Mouse (Mus musculus) stomach, embryonic 14.5 days (tissue): ENCODE results near the gene Rufy3. TPM values are rescaled to one million over a fixed set of nuclear protein-coding genes. Genes with fewer than 3 reads are reported as not detected.

Source experiments
- ATAC-seq: fragments of 200-750 bp; cut with Nextera tagmentation; 2 replicates; pipeline ENCODE4 v1.8.0; 2017; ENCODE audit warnings: low read depth, moderate TSS enrichment; ENCODE audit not compliant: insufficient number of reproducible peaks, insufficient read depth, low FRiP score
- H3K27ac ChIP-seq: fragments of 300-500 bp; sonication (generic); 2 replicates; pipeline ENCODE4 v1.5.1; 2014; ENCODE audit warnings: mild to moderate bottlenecking, low read length, moderate library complexity, mixed read lengths
- H3K27me3 ChIP-seq: fragments of 300-500 bp; sonication (generic); 2 replicates; pipeline ENCODE4 v1.6.1; 2014; ENCODE audit warnings: low read length, control low read depth, mixed read lengths; ENCODE audit not compliant: control insufficient read depth, insufficient read depth
- H3K36me3 ChIP-seq: fragments of 300-500 bp; sonication (generic); 2 replicates; pipeline ENCODE4 v1.6.1; 2014; ENCODE audit warnings: mild to moderate bottlenecking, control low read depth, low read length, moderate library complexity, mixed read lengths; ENCODE audit not compliant: control insufficient read depth, insufficient read depth
- H3K4me1 ChIP-seq: fragments of 300-500 bp; sonication (generic); 2 replicates; pipeline ENCODE4 v1.6.1; 2014; ENCODE audit warnings: low read length, control low read depth, mixed read lengths; ENCODE audit not compliant: control insufficient read depth, insufficient read depth
- H3K4me2 ChIP-seq: fragments of 300-500 bp; sonication (generic); replicated peaks from 2 replicates; pipeline ENCODE4 v1.6.1; 2014; ENCODE audit warnings: low read depth, low read length, control low read depth
- H3K4me3 ChIP-seq: fragments of 300-500 bp; sonication (generic); 2 replicates; pipeline ENCODE4 v1.5.1; 2014; ENCODE audit warnings: low read depth, low read length, control low read depth
- H3K9ac ChIP-seq: fragments of 300-500 bp; sonication (generic); replicated peaks from 2 replicates; pipeline ENCODE4 v1.6.1; 2014; ENCODE audit warnings: low read depth, mild to moderate bottlenecking, control low read depth, low read length, moderate library complexity, mixed read lengths
- H3K9me3 ChIP-seq: fragments of 300-500 bp; sonication (generic); 2 replicates; pipeline ENCODE4 v1.6.1; 2016; ENCODE audit warnings: low read depth, low read length, control low read depth; ENCODE audit not compliant: control insufficient read depth
- WGBS: fragments of 180-500 bp; shearing (Covaris S2); extraction: QIAGEN DNeasy Blood & Tissue Kit; methylation state at CpG from one replicate; pipeline ENCODE4 v1.1.7; 2014; 5-methylcytosine and 5-hydroxymethylcytosine counted together
- polyA plus RNA-seq: library from polyadenylated mRNA; unstranded; fragments of >200 nt; fragmentation: Nextera tagmentation; extraction: Ambion mirVana; gene quantifications from 2 replicates; pipeline ENCODE4 v1.2.1, GENCODE M21; 2014

Rufy3 gene
- polyA plus RNA-seq, 1 experiment from 2014 or later = 25.1 TPM

GRCm38 (mm10) chr5:88586407-88587174 lies 21.8 kb downstream of the Rufy3 start:
- no peak overlapping the region for H3K9ac ChIP-seq
- H3K4me1 ChIP-seq = peaks cover 11% of the 10 kb centered on the region; the same call in 1 of the 2 replicates
- no peak overlapping the region for H3K4me3 ChIP-seq
- no peaks in the 10 kb centered on the region for H3K27me3 ChIP-seq
- no peaks in the 10 kb centered on the region for H3K9me3 ChIP-seq
- H3K36me3 ChIP-seq = no peaks in the 10 kb centered on the region
- H3K27ac ChIP-seq = no peak overlapping the region
- WGBS = 73% methylated on average over 7 of the region's 7 CpGs
- ATAC-seq = no peak
- no peak overlapping the region for H3K4me2 ChIP-seq

- WGBS = 56% methylated on average over 13 of the region's 13 CpGs
- no peak overlapping the region for H3K9ac ChIP-seq
- H3K9me3 ChIP-seq = no peaks in the 10 kb centered on the region
- peaks cover 11% of the 10 kb centered on the region; the same call in 1 of the 2 replicates for H3K4me1 ChIP-seq
- ATAC-seq = peak; percentile 88
- H3K4me3 ChIP-seq = no peak overlapping the region
- no peaks in the 10 kb centered on the region for H3K27me3 ChIP-seq
- no peak overlapping the region for H3K4me2 ChIP-seq
- H3K36me3 ChIP-seq = no peaks in the 10 kb centered on the region
- H3K27ac ChIP-seq = no peak overlapping the region
These were observed 22.5 kb downstream of the Rufy3 start for GRCm38 (mm10) chr5:88587211-88587934.

GRCm38 (mm10) chr5:88588481-88588880 lies 23.6 kb downstream of the Rufy3 start:
- no peaks in the 10 kb centered on the region for H3K36me3 ChIP-seq
- peaks cover 11% of the 10 kb centered on the region; the same call in 1 of the 2 replicates for H3K4me1 ChIP-seq
- WGBS = 63% methylated on average over 5 of the region's 5 CpGs
- no peak for ATAC-seq
- no peak overlapping the region for H3K9ac ChIP-seq
- H3K27ac ChIP-seq = no peak overlapping the region
- no peaks in the 10 kb centered on the region for H3K9me3 ChIP-seq
- no peak overlapping the region for H3K4me3 ChIP-seq
- H3K4me2 ChIP-seq = no peak overlapping the region
- no peaks in the 10 kb centered on the region for H3K27me3 ChIP-seq

GRCm38 (mm10) chr5:88593421-88594172 lies 28.8 kb downstream of the Rufy3 start:
- no peak overlapping the region for H3K4me2 ChIP-seq
- no peaks in the 10 kb centered on the region for H3K36me3 ChIP-seq
- peak; percentile 56; the same call in 1 of the 2 replicates for ATAC-seq
- no peaks in the 10 kb centered on the region for H3K9me3 ChIP-seq
- 79% methylated on average over 13 of the region's 13 CpGs for WGBS
- no peaks in the 10 kb centered on the region for H3K27me3 ChIP-seq
- no peak overlapping the region for H3K9ac ChIP-seq
- H3K4me3 ChIP-seq = no peak overlapping the region
- no peaks in the 10 kb centered on the region for H3K4me1 ChIP-seq
- H3K27ac ChIP-seq = no peak overlapping the region

- Histone ChIP-seq H3K9ac (no peak overlapping the region), H3K27ac (no peak overlapping the region), H3K4me1 (no peaks in the 10 kb centered on the region), H3K36me3 (no peaks in the 10 kb centered on the region), H3K4me3 (no peak overlapping the region), H3K27me3 (no peaks in the 10 kb centered on the region), H3K9me3 (no peaks in the 10 kb centered on the region), H3K4me2 (no peak overlapping the region)
- 0 out of 2 replicates have a peak, but pooled peaks have one; percentile 5 for ATAC-seq
- 76% methylated on average over 7 of the region's 7 CpGs for WGBS
These were observed 29.3 kb downstream of the Rufy3 start for GRCm38 (mm10) chr5:88594173-88594569.

GRCm38 (mm10) chr5:88595537-88596455 lies 31.0 kb downstream of the Rufy3 start:
- Histone ChIP-seq H3K4me2 (no peak overlapping the region), H3K27ac (no peak overlapping the region)
- ATAC-seq = no peak

GRCm38 (mm10) chr5:88598961-88599360 lies 34.1 kb downstream of the Rufy3 start:
- Histone ChIP-seq H3K27me3 (no peaks in the 10 kb centered on the region), H3K9me3 (no peaks in the 10 kb centered on the region), H3K4me1 (no peaks in the 10 kb centered on the region), H3K9ac (no peak overlapping the region), H3K27ac (no peak overlapping the region), H3K4me2 (no peak overlapping the region), H3K4me3 (no peak overlapping the region), H3K36me3 (no peaks in the 10 kb centered on the region)
- WGBS = 88% methylated on average over 6 of the region's 6 CpGs
- no peak for ATAC-seq

More at GRCm38 (mm10) chr5:88595537-88596455, 31.0 kb downstream of the Rufy3 start:
- 80% methylated on average over 5 of the region's 5 CpGs for WGBS
- no peak overlapping the region for H3K4me3 ChIP-seq
- H3K36me3 ChIP-seq = no peaks in the 10 kb centered on the region
- no peaks in the 10 kb centered on the region for H3K4me1 ChIP-seq
- H3K9me3 ChIP-seq = no peaks in the 10 kb centered on the region
- no peak overlapping the region for H3K9ac ChIP-seq
- no peaks in the 10 kb centered on the region for H3K27me3 ChIP-seq
